In the genomic region with DNA sequence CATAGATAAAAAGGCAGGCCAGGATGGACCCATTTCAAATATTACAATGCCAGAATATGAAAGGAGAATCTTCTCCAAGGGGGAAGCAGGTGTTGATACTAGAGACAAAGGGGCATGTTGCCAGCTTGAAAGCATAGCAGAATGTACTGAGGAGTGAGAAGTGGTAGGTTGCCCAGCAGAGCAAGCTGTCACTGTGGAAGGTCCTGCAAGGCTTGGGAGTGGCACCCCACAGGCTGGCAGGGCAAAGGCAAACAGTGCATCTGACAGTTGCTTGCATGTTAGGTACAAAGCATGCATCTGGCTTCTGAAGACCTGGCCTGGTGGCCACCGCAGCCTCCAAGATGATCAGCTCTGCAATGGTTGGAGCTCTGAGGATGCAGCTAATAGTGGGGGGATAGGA, we compare ENCODE assay signal across 24 mouse cellular contexts.
DNase-seq lines count a peak whose midpoint lies in the region; ATAC-seq and TF ChIP-seq lines count a peak whose summit lies in the region.
"Had no signal": no experiment of that assay in that cellular context is flagged by ENCODE, and none has a peak within 500 bp of the region (broad histone marks: within the 10 kb centered on the region; RNA-seq: fewer than 3 reads in every experiment).

No protein-coding gene starts in this region.

- no peak overlapping the region for H3ac ChIP-seq in myocyte (ENCODE audit: control insufficient read depth, insufficient read length)

- ATAC-seq in forebrain, embryonic 14.5 days = no peak
- ATAC-seq in forebrain, embryonic 13.5 days = no peak
- ATAC-seq: activated CD4-positive, CD25-positive, alpha-beta regulatory T cell, adult 4 months; CD4-positive, CD25-positive, alpha-beta regulatory T cell, adult 4 months; liver, embryonic 12.5 days had no signal

- H3K4me2 ChIP-seq in forebrain, embryonic 14.5 days (ENCODE audit: low read length) = no peak overlapping the region
- no peak overlapping the region for H3K4me2 ChIP-seq in forebrain, embryonic 13.5 days
- H3K4me2 ChIP-seq in myocyte (ENCODE audit: low read depth) = peak overlapping the region; percentile 33
- H3K4me2 ChIP-seq: embryonic facial prominence, embryonic 13.5 days; limb, embryonic 12.5 days; liver, embryonic 12.5 days; neural tube, embryonic 12.5 days had no signal

- peak; percentile 8 for DNase-seq in forebrain, embryonic 14.5 days (ENCODE audit: low spot score)
- peak; percentile 19 to 68 for DNase-seq in layer of hippocampus, postnatal 14 days (ENCODE audit: low spot score in 2 of 2)
- no peak for DNase-seq in layer of hippocampus, postnatal 25 days (ENCODE audit: extremely low spot score in 1 of 2, low spot score in 1 of 2)
- DNase-seq in cerebellum, adult 8-10 months = peak; percentile 83
- no peak for DNase-seq in frontal cortex, postnatal 25 days (ENCODE audit: low spot score in 2 of 2)
- DNase-seq in spleen, adult 18-20 months = no peak
- DNase-seq: adrenal gland, postnatal 14 days; gastrocnemius, postnatal 36 days; kidney, adult 8-10 months; kidney, postnatal 14 days; lung, adult 2 months; lung, postnatal 4 days; right cerebral cortex, adult 18-20 months; thymus, postnatal 36 days had no signal

- H3K4me1 ChIP-seq in forebrain, embryonic 14.5 days (ENCODE audit: control insufficient read depth, insufficient read depth, low read length) = no peaks in the 10 kb centered on the region
- H3K4me1 ChIP-seq in forebrain, embryonic 13.5 days = no peaks in the 10 kb centered on the region
- H3K4me1 ChIP-seq: embryonic facial prominence, embryonic 13.5 days; heart, embryonic 10.5 days; hindbrain, embryonic 10.5 days; limb, embryonic 12.5 days; liver, embryonic 12.5 days; neural tube, embryonic 12.5 days had no signal

- whole genome bisulfite sequencing in forebrain, embryonic 14.5 days = 94% methylated on average over 1 of the region's 1 CpGs
- 94% methylated on average over 1 of the region's 1 CpGs for WGBS in forebrain, embryonic 13.5 days

- TF ChIP-seq POLR2A in myocyte (IDR thresholded peaks at IDR 0.05; ENCODE audit: insufficient read length, low read depth) = no peak

- no peaks in the 10 kb centered on the region for H3K79me2 ChIP-seq in myocyte (ENCODE audit: control insufficient read depth, insufficient read depth)

- H3K9ac ChIP-seq in forebrain, embryonic 14.5 days (ENCODE audit: low read length) = no peak overlapping the region
- H3K9ac ChIP-seq in forebrain, embryonic 13.5 days = no peak overlapping the region
- H3K9ac ChIP-seq: embryonic facial prominence, embryonic 13.5 days; limb, embryonic 12.5 days; liver, embryonic 12.5 days; neural tube, embryonic 12.5 days had no signal

- H3K9me3 ChIP-seq in forebrain, embryonic 14.5 days (replicated peaks; ENCODE audit: control insufficient read depth, low read length) = no peaks in the 10 kb centered on the region
- no peaks in the 10 kb centered on the region for H3K9me3 ChIP-seq in forebrain, embryonic 13.5 days (replicated peaks)
- H3K9me3 ChIP-seq: embryonic facial prominence, embryonic 13.5 days; heart, embryonic 10.5 days; hindbrain, embryonic 10.5 days; limb, embryonic 12.5 days; liver, embryonic 12.5 days; neural tube, embryonic 12.5 days had no signal

- no peaks in the 10 kb centered on the region for H3K27me3 ChIP-seq in forebrain, embryonic 14.5 days (replicated peaks; ENCODE audit: control insufficient read depth, insufficient read depth, low read length)
- no peaks in the 10 kb centered on the region for H3K27me3 ChIP-seq in forebrain, embryonic 13.5 days
- no peaks in the 10 kb centered on the region for H3K27me3 ChIP-seq in myocyte (ENCODE audit: control insufficient read depth, insufficient read depth, insufficient read length)
- H3K27me3 ChIP-seq: embryonic facial prominence, embryonic 13.5 days; limb, embryonic 12.5 days; liver, embryonic 12.5 days; neural tube, embryonic 12.5 days had no signal

- H3K4me3 ChIP-seq in forebrain, embryonic 14.5 days (ENCODE audit: low read depth, low read length) = no peak overlapping the region
- no peak overlapping the region for H3K4me3 ChIP-seq in forebrain, embryonic 13.5 days
- H3K4me3 ChIP-seq in myocyte = no peak overlapping the region
- H3K4me3 ChIP-seq: embryonic facial prominence, embryonic 13.5 days; heart, embryonic 10.5 days; hindbrain, embryonic 10.5 days; limb, embryonic 12.5 days; liver, embryonic 12.5 days; neural tube, embryonic 12.5 days had no signal

- no peak overlapping the region for H3K27ac ChIP-seq in forebrain, embryonic 14.5 days (ENCODE audit: low read depth, low read length)
- no peak overlapping the region for H3K27ac ChIP-seq in forebrain, embryonic 13.5 days
- H3K27ac ChIP-seq: embryonic facial prominence, embryonic 13.5 days; heart, embryonic 10.5 days; hindbrain, embryonic 10.5 days; limb, embryonic 12.5 days; liver, embryonic 12.5 days; neural tube, embryonic 12.5 days had no signal

- H3K36me3 ChIP-seq in forebrain, embryonic 14.5 days (ENCODE audit: control insufficient read depth, insufficient read depth, low read length) = no peaks in the 10 kb centered on the region
- H3K36me3 ChIP-seq in forebrain, embryonic 13.5 days (ENCODE audit: poor library complexity, severe bottlenecking) = no peaks in the 10 kb centered on the region
- H3K36me3 ChIP-seq in myocyte (ENCODE audit: control insufficient read depth, insufficient read depth) = no peaks in the 10 kb centered on the region
- H3K36me3 ChIP-seq: embryonic facial prominence, embryonic 13.5 days; heart, embryonic 10.5 days; hindbrain, embryonic 10.5 days; limb, embryonic 12.5 days; liver, embryonic 12.5 days; neural tube, embryonic 12.5 days had no signal

TF ChIP-seq in myocyte, 11 proteins besides CTCF, POLR2A, EP300 and RAD21:
- TF ChIP-seq E2F4 (IDR thresholded peaks at IDR 0.05; ENCODE audit: insufficient read depth) = no peak
- no peak for TF ChIP-seq MYOG (IDR thresholded peaks at IDR 0.05; ENCODE audit: control insufficient read depth in 1 of 3, insufficient read depth in 1 of 3, insufficient read length in 2 of 3, low read depth in 2 of 3)
- TF ChIP-seq TCF12 (IDR thresholded peaks at IDR 0.05; ENCODE audit: insufficient read depth, poor library complexity, severe bottlenecking) = no peak
- TF ChIP-seq TCF3 (IDR thresholded peaks at IDR 0.05; ENCODE audit: insufficient read length, low read depth) = no peak
- no peak for TF ChIP-seq MAX (IDR thresholded peaks at IDR 0.05; ENCODE audit: low read depth)
- TF ChIP-seq POLR2AphosphoS2 (IDR thresholded peaks at IDR 0.05; ENCODE audit: insufficient read length, low read depth) = no peak

Comparison
In these comparisons a context has a peak if more than half of its experiments do, and no peak if none do; other contexts are left out.
1. DNase-seq: peak in forebrain, embryonic 14.5 days (single experiment), layer of hippocampus, postnatal 14 days (2 of 2) and cerebellum, adult 8-10 months (single experiment); none in layer of hippocampus, postnatal 25 days (0 of 2), frontal cortex, postnatal 25 days (0 of 2) and spleen, adult 18-20 months (0 of 2).